Mouse (Mus musculus): Measurements from ENCODE around the gene Pax2.

The Pax2 gene

DNA sequence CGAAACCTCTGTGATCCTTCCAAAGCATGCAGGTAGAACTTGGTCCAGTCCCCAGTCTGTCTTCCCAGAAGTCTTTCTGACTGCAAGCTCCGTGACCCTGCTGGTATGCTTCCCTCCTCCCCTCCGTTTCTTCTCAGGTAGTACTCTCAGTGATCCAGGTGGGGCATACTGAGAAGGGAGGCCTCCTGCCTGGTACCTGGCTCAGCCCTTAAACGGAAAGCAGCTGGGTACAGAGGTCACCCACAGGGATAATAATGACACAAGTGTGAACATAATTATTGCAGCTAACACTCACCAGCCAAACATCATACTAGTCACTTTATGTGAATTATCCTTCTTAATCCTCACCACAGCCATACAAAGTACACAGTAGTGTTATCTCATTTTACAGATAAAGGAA is 28.5 kb downstream of the Pax2 start:
- no peak for DNase-seq

DNA sequence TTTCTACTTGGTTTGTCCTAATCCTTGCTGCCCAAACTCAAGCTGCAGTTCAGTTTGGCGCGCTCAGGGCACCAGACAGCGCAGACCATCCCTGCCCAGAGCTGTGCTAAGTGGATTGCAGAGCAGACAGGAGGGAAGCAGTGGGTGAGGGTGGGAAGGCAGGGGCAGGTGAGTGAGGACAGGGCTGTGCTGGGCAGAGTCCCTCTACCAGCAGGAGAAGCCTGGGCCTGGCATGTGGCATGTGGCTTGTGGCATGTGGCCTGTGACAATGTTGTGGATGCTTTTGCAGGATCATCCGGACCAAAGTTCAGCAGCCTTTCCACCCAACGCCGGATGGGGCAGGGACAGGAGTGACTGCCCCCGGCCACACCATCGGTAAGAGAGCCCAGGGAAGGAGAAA is 32.6 kb downstream of the Pax2 start:
- DNase-seq: no peak

DNA sequence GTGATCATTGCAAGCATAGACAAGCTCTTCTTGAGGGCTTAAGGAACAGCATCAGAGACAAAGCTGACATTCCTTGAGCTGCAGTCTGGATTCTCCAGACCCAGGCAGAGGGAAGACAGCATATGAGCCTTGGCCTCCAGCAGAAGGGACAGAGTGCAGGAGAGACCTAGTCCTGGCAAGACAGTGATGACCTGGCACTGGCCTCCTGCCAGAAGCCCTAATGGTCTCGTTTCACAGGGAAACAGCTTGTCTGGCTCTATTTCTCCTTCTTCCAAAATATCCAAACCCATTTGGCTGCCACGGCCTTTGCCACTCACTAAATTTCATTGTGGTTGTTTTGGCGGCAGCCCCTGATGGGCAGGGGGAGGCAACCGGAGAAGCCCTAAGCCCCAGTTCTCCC is 36.1 kb downstream of the Pax2 start:
- DNase-seq: peak; percentile 77 to 85

DNA sequence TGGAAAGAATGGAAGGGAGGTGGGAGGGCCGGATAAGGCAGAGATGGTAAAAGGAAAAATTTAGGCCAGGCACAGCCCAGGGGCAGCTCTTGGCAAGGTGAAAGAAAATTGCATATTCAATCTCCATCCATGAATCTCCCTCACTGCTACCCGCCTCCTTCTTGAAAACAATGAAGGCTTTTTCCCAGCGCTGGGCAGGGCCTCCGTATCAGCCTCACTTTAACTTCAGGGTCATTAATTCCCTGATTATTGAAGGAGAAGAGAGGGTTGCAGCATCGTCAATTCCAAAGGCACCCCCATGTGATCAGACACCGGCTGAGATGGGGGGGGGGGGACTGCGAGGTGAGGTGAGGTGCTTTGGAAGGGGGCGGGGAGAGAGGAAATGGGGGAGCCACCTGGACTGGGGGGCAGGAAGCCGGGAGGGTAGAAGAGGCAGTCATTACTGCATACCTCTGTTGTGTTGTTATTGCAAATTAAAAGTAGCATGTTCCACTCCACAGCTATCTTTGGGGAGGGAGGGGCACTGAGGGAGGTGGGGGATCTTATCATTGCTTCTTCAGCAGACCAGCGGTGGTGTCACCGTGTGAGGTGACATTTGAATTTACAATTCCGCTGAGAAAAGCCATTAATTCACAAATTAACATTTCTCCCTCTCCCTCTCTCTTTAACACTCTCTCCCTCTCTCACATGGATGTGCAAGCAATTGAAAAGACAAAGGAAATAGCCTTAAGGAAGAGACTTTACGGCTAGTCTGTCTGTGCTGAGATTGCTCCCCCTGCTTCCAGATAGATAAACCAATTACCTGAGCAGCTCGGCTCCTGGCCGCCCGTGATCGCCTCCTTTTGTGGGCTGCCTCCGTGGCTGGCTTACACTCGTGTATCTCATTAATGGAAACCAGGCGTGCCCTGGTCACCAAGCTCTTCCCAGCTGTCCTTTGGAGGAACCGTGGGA is 41.5 kb downstream of the Pax2 start:
- no peak for DNase-seq

DNA sequence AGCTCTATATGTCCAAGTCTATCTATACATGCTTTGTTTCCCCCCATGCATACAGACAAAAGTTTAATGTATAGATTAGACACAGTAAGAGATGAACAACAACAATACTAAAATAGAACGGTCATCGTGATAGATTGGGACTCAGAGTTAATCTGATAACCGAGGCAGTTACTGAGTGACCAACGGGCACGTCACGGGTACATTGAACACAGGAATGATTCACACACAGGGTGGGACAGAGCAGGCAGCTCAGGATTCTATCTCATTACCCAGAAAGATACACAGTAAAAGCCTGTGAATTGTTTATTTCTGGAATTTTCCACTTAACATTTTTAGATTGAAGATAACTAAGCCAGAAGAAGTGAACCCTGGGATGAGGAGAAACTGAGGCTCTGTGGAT is 42.9 kb downstream of the Pax2 start:
- peak; percentile 45 to 60 for DNase-seq

DNA sequence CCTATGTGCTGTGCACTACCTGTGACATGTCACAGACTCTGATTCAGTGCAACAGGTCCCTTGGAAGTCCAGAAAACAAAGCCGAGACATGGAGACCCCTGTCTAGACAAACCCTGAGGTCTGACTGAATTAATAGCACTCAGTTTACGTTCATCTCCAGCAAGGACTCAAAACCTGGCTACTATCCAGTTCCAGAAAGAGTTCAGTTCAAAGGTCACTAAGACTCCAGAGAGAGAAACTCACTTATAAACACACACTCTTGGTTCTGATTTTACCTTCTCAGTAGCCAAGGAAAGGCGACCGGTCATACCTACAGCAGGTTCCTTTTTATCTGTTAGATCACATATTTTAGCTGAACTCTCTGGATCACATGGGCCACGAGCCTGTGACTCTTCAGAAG is 43.3 kb downstream of the Pax2 start:
- DNase-seq: peak; percentile 31 to 70

DNA sequence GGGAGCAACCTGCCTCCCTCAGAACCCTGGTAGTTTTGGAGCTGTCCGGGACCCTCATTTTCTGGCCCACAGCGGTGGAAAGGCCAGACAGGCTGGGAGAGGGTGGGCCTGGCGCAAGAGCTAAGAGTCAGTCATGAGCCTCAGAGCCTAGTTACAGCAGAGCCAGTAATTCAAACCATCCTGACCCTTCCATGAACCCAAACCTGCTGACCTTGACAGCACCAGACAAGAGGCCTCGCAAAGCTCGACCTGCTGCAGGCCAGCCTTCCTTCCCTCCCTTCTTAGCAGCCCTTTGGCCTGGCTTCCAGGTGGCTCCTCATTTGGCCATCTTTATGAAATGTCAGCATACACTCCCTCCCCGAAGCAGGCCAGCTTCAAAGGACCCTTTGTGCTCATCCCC is 44.5 kb downstream of the Pax2 start:
- DNase-seq: peak; percentile 49 to 69

DNA sequence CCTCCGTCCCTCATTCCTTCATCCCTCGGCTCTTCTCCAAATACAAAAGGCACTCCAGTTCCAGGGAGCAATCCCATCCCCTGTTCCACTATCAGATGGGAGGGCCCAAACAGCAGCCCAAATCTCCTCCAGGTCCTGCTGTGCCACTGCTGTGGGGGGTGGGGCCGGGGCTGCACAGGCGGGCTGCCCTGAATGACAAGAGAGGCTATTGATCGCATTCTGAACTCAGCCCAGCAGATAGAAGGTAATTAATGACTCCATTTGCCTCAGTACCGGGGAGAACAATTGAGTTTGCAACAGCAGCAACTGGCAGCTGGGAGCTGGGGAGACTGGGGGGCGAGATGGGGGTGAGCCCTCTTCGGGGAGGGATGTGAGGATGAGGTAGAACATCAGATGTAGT is 52.9 kb downstream of the Pax2 start:
- DNase-seq: no peak

DNA sequence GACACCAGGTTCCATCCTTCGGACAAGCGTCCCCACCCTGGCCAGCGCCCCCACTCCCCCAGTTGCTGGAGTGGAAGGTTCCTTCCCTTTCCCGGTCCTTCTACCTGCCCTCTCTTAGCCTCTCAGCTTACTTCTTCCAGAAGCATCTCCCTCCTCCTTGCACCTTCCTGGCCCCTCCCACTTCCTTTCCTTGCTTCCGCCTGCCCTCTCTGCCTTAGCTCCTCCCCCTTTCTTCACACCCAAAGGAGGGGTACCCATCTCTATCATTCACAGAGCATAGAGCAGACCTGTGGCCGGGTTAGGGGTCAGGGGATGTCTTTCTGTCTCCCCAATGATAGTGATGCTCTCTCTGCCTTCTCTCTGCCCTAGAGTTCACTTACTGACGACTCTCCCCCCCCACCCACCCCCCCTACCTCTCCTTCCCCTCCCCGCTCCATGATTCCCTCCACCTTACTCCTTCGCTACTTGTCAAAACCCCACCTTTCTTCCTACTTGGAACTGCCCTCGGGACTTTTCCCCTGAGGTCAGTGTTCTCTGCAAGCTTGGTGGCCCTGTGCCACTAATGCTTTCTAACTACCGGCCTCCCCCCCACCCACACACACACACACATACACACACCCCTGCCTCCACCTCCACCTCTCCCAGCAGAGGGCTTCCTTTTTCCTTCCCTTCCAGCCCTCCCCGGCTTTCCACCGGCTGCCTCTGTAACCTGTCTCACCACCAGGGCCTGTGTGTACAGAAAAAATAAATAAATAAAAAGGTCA is 57.0 kb downstream of the Pax2 start:
- peak in 1 of 2 experiments; percentile 22 for DNase-seq

DNA sequence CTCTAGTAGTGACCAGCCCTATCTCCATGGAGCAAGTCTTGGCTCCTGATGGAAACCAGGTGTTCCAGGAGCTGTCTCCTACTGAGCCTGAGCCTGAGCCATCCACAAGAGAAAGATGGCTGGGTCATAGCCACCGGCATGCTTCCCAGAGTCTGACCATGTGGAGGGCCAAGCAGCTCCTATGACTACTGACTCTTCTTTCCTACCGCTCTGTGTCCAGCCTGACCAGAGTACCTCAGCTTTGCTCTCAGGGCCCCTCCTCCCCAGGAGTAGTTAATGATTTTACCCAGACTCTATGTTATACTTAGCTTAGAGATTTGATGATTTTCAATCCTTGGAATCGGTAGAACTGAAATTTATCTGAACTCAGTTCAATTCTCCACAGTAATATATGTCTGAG is 59.3 kb downstream of the Pax2 start:
- DNase-seq: peak; percentile 23 to 36

DNA sequence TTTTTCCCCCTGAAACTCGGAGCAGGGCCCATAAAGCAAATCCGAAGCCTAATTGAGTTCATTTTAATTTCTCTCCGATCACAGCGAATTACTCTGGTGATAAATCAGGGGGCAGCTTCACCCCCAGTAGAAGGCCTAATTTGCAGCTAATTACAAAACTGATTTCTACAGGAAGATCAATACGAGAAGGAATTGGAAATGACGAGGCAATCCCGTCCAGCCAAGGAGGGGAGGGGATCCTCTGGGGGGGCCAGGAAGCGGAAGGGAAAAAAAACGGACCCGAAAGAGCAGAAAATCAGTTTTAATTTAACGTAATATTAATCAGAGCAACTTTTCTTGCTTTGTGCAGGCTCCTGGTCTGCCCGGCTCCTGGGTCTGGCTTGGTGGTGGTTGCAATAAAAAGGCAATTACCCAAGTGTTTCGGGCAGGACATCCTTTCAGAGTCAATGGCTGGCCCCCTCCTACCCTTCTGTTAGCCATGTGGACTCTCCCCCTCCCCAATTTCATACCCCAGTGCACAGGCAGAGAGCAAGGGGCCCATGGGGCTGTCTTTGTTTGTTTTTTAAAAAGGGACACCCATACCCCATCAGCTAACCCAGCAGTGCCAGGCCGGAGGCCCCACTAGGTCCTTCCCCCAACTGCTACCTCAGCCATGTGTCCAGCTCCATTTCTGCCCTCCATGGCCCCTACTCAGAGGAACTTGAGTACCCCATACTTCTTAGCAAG is 61.7 kb downstream of the Pax2 start:
- DNase-seq: no peak

DNA sequence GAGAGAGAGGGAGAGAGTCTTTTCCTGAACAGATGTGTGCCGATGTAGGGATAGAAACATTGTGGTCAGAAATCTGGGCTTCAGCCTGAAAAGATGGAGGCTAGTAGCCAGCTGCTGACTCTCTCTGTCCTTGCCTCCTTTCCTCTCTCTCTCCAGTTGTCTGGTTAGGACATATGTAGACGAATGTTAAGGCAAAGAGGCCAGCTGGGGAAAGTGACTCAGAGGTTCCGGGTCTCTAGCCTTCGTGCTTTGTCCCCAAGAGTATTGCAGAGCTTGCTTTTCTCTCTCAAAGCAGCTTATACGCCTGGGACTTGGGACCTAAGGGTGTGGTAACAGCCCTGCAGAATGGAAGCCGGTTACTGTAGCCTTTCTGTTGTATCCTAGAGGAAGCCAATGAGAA is 62.8 kb downstream of the Pax2 start:
- DNase-seq: no peak

DNA sequence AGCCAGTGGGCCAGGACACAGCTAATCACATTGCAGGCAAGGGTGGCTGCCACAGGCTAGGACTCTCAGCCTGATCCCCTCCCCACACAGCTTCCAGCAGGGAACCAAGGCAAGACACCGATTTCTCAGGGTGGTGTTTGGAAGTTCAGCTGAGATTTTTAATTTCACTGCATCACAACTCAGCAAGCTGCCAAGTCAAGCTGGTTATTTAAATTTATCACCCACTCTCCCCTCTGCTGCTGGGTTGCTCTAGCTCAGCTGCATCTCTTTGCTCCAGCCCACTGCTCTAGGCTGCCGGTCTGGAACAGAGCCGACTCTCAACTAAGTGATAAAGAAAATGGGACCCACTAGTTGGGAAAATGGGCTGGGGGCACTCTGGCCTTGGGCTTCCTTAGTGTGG is 65.7 kb downstream of the Pax2 start:
- DNase-seq: no peak

DNA sequence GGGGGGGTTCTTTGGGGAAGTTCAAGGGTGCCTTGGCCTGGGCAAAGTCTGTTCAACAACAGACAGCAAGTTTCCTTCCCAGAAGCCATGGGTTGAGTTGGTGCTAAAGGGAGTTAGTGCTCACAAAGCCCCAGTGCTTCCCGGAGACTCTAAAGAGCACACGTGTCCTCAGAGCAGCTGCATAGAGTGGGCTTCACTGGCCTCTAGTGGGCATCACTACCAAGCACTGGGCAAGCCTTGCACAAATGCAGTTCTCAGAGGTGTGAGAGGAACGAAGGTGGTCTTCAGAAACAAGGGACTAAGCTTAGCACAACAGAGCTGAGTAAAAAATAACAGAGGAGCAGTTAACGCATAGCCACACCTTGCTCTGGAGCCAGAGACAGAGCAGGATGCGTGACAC is 66.5 kb downstream of the Pax2 start:
- DNase-seq: no peak

DNA sequence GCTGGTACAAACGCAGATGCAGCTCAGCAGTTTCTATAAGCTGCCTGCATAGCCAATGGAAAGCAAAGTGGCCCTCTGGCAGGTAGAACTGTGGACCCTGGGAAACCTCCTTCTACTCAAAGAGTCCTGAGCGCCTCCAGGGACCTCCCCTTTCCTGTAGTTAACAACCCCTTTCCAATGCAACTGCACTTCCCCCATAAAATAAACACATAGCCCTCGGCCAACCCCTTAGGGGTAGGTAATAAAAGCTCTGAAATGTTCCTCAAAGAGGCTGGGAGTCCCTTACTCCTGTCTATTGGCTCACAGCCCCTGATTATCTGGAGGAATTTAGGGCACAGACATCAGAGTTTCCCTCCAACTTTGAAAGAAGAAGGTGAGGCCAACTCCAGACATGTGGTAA is 67.8 kb downstream of the Pax2 start:
- DNase-seq: no peak

DNA sequence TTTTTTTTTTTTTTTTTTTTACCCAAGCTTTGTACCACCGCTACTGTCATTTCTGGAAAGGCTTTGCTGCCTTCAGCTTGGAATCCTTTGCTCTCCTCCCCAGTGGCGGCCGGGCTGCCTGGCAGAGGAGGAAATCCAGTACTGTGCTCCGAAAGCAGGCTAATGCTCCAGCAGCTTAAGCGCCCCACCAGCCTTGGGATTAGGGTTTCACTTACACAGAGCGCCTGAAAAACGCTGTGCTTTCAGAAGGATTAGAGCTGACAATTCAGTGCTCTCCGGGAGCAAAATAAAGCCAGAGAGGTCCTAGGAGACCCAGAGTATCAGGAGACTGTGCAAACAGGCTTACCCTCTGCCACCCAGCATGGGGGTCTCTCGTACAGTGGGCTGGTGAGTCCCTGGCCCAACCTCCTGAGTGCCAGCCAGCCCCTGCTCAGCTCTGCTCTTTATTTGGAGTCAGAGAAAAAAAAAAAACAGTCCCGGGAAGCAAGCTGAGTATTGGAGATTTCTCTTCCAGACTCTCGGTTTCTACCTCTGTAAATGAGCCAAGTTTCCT is 69.4 kb downstream of the Pax2 start:
- no peak for DNase-seq

DNA sequence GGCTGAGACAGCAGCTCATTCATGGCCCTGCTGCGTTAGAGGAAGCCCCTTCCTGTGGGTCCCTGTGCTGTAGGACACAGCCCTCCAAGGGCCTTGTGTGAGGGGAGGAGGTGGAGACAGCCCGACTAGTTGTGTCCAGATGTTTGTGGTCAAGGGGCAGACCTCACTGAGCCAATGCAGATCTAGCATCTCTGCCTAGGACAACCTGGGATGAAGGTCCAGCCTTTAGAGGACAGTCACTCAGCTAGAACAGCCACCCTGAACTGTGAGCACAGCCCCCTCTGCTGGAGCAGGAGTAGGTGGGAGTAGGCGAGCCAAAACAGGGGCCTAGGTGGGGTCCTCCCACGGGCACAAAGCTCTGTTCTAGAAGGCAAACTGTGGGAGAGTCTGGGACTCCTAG is 70.0 kb downstream of the Pax2 start:
- DNase-seq: no peak

DNA sequence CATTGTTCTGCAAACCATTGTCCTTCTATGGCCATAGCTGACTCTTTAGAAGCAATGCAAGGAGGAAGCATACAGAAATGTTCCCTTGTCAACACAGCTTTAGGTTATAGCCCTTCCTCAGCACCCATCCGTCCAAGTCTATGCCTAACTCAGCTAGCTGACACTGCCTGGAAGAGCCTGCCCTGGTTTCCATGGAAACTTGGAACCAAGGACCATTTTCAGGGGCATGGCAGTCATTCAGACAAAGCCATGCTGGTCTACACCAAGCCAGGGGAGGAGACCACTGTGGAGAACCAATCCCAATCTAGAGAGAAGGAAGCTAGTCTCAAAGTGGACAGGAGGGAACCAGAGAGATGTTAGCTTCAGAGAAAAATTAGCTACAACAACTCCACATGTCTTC is 77.5 kb downstream of the Pax2 start:
- DNase-seq: no peak

DNA sequence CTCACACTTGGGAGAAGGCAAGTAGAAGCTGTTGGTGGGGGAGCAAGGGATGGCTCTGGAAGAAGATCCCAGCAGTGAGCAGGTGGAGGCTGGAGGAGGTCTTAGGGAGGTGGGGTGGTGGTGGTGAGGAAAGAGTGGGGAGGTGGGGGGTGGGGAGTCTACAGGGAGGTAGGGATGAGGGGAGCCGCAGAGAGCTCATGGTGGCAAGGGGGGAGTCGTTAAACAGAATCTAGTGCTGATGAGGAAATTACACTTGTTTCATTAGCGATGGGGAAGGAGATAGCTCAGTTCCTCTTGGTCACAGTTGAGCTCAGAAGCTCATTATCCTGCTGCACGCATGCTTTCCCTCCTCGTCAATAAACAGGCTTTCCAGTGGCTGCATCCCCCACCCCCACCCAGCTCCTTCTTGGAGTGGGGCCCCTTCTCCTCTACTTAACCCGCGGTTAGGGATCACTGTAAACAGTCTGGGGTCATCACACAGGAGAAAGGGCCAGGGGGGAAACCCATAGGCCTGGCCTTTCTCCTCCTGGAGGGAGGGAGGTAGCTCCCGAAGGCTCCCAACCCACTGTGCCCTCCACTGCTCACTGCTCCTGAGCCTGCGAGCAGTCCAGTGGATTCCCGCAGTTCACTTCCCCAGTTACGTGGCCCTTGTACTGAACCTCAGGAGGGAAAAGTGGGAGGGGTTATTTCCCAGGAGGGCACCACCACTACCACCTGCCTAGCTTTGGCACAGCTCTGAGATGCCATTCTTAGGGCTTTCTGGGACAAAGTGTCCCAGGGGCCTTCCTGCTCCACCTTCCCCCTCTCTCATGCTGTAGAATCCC is 78.6 kb downstream of the Pax2 start:
- peak; percentile 26 to 50 for DNase-seq

DNA sequence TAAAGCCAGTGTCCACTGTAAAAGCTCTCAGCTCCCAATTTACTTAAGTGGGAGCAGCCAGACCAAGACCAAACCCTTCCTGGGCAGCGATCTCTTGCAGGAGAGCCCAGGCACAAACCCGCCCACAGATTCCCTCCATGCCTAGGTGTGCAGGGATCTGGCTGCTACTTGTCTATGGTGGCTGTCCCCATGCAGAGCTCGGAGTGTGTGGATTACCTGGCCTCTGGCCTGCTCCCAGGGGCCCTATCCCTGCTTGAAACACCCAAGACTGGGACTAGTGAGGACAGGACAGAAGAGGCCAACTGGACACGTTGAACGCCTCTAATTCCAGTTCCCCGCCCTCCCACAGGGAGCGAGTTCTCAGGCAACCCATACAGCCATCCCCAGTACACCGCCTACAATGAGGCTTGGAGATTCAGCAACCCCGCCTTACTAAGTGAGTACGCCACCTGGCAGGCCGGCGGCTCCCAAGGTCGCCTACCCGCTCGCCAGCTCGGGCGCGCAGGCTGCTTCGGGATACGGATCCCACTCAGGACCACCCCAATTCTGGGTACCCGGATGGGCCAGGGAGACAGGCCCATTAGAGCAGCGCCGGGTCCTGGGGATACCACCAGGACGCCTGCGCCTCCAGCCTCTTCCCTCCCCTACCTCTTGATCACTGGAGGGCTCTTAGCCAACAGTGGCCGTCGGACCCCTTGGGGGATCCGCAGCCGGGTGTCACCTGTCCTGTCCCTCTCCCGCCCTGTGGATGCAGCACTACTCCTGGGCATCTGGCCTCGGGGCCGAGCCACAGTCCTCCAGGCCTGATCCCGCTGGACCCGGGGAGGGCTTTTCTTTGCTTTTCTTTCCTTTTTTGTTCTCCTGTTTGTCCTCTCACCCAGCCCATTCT is 79.4 kb downstream of the Pax2 start:
- no peak for DNase-seq

Measured in kidney, adult 8-10 months (tissue).